Mouse (Mus musculus) lung, adult 2 months (tissue): ENCODE data around the gene Coa4. TPM values are rescaled to one million over a fixed set of nuclear protein-coding genes. Genes with fewer than 3 reads are reported as not detected.
A peak's percentile ranks its signal among the peaks of the same experiment; 100 is the strongest.
"Not testable (repeated sequence)": the region's sequence is repeated elsewhere in the genome, so short reads cannot be mapped to it uniquely, and the experiment has no call there.

Experiments
- DNase-seq: peaks from one replicate; pipeline ENCODE4 v3.0.0; 2022
- H3K4me1 ChIP-seq: fragments of 200-500 bp; 2 replicates; pipeline ENCODE4 v1.6.1; 2011; ENCODE audit warnings: low read length; ENCODE audit not compliant: control insufficient read depth, insufficient read depth
- H3K4me3 ChIP-seq: fragments of 200-500 bp; replicated peaks from 2 replicates; pipeline ENCODE3; 2011; ENCODE audit warnings: low read depth, mild to moderate bottlenecking, control low read depth, low read length; ENCODE audit errors: extremely low read depth
- CTCF ChIP-seq: fragments of 200-500 bp; IDR thresholded peaks from 2 replicates; pipeline ENCODE4 v1.5.1; 2011; ENCODE audit warnings: mild to moderate bottlenecking, low read length, control low read depth; ENCODE audit not compliant: insufficient read depth
- POLR2A ChIP-seq: fragments of 200-500 bp; IDR thresholded peaks from 2 replicates; pipeline ENCODE4 v1.6.1; 2011; ENCODE audit warnings: low read depth, mild to moderate bottlenecking, control low read depth, low read length, borderline replicate concordance; ENCODE audit errors: extremely low read depth
- WGBS: fragments of 180-500 bp; shearing (Covaris S2); methylation state at CpG from one replicate; pipeline ENCODE4 v1.1.7; 2018; 5-methylcytosine and 5-hydroxymethylcytosine counted together
- polyA plus RNA-seq: library from polyadenylated mRNA; depleted of rRNA; stranded (reverse); fragments of >200 nt; gene quantifications from 2 replicates; pipeline ENCODE4 v1.2.3, GENCODE M21; 2012

Gene Coa4
- polyA plus RNA-seq, 1 experiment: 9.0 TPM

DNA sequence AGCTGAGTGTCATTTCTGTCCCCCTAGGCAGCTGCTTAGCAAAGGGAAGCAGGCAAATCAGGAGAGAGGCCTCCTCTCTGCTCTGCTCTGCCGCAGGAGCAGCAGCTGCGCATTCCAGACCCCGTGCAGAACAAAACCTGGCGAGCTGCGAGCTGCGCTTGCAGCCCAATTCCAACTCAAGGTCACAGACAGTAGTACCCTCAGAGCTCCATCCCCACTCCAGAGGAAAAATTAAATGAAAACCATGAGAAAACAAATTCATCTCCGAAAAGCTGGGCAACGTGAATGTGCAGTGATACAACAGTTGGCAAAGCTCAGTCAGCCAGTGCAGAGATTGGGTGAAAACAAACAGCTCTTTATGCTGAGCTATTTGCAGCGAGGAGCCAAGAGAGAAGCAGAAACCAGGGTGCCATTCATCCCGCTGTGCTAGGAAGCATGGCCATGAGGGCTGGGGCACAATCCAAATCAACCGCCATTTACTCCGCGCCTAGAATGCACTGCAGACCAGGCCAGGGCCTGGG lies 18.6 kb downstream of the Coa4 start:
- H3K4me1 ChIP-seq: no peaks in the 10 kb centered on the region

GRCm38 (mm10) chr7:100557241-100557640 lies 20.4 kb downstream of the Coa4 start:
- 70% methylated on average over 5 of the region's 5 CpGs for WGBS
- no peak for DNase-seq
- H3K4me3 ChIP-seq: no peak overlapping the region
- TF ChIP-seq CTCF: no peak
- TF ChIP-seq POLR2A: no peak
- no peaks in the 10 kb centered on the region for H3K4me1 ChIP-seq

More for the DNA sequence above, 18.6 kb downstream of the Coa4 start:
- 62% methylated on average over 13 of the region's 13 CpGs for WGBS
- no peak overlapping the region for H3K4me3 ChIP-seq
- DNase-seq: no peak
- TF ChIP-seq CTCF (no peak), POLR2A (no peak)

DNA sequence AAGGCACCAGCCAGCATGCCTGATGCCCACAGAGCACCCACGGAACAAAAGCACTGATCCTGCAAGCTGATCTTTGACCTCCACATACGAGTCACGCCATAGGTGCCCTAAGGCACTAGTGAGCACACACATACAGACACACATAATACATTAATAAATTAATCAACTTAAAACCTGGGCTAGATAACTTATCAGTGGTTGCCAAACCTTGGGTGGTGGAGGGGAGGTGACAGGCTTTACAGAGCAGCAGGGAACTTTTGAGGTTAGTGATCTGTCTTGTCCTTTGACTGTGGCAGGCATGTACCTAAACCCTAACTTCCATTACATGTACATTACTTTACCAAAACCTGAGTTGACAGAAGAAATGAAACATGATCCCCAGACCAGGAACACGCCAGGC lies 22.5 kb downstream of the Coa4 start:
- 85% methylated on average over 4 of the region's 4 CpGs for WGBS
- TF ChIP-seq POLR2A (no peak), CTCF (no peak)

DNA sequence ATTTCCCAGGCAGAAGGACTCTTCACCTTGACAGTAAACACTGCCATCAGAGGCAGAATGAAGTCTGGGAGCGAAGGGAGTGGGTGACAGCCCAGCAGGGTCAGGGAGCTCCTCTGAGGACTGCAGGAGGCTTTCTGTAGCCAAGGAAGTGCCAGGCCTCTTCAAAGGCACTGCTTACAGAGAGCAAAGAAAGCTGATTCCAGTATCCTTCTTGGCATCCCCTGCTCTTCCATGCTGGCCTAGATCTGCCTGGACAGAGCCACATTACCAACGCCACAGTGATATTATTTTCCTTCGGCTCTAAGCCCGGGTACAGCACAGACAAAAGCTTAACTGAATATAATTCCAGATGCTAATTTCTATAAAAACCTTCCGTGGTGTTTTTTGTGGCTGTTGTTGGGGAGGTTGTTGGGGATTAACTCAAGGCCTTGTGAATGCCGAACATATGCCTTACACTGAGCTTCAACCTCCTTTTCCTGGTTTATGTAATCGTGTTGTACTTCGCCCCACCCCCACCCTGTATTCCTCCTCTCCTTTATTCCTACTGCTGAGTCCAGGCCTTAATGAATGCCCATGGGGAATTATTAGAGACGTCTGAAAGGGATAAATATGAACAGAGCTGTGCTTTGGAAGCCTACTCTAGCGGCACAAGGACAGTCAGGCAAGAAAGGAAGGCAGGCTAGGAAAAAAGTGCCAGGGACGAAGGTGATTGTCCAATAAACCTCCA lies 25.2 kb downstream of the Coa4 start:
- Histone ChIP-seq H3K4me3 (no peak overlapping the region), H3K4me1 (no peaks in the 10 kb centered on the region)
- no peak for TF ChIP-seq POLR2A
- TF ChIP-seq CTCF: no peak
- DNase-seq: peak; percentile 15
- WGBS: 74% methylated on average over 11 of the region's 11 CpGs

More for the DNA sequence above, 22.5 kb downstream of the Coa4 start:
- no peak for DNase-seq
- H3K4me3 ChIP-seq: no peak overlapping the region
- H3K4me1 ChIP-seq: no peaks in the 10 kb centered on the region

- not testable (repeated sequence) for DNase-seq, H3K4me3 ChIP-seq, H3K4me1 ChIP-seq
- 85% methylated on average over 5 of the region's 5 CpGs for WGBS
Measured at GRCm38 (mm10) chr7:100567238-100567637, 30.4 kb downstream of the Coa4 start.

- TF ChIP-seq CTCF (no peak), POLR2A (no peak)
- DNase-seq: no peak
- H3K4me1 ChIP-seq: no peaks in the 10 kb centered on the region
- H3K4me3 ChIP-seq: no peak overlapping the region
Measured at GRCm38 (mm10) chr7:100569907-100570306, 33.0 kb downstream of the Coa4 start.

GRCm38 (mm10) chr7:100570930-100571715 lies 34.3 kb downstream of the Coa4 start:
- WGBS: 78% methylated on average over 3 of the region's 3 CpGs
- no peak for DNase-seq
- TF ChIP-seq POLR2A: no peak
- no peak for TF ChIP-seq CTCF

DNA sequence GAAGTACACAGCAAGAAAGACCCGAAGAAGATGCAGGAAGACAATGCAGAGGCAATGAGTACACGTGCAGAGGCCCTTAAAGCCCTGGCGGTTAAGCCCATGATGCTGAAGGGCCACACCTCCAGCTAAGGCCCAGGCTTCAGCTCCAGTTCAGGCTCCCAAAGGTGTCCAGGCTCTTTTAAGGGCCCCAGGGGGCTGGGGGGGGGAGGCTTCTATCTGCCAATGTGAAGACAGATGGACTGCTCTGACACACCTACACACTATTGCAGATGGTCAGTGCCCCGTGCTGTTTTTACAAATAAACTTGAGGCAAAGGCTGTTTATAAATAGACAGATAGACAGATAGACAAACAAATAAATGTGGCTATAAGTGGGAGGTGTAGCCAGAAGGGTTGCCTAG lies 35.2 kb downstream of the Coa4 start:
- Histone ChIP-seq H3K4me3 (no peak overlapping the region), H3K4me1 (no peaks in the 10 kb centered on the region)
- no peak for DNase-seq
- no peak for TF ChIP-seq CTCF
- no peak for TF ChIP-seq POLR2A
- 74% methylated on average over 4 of the region's 4 CpGs for WGBS

More at GRCm38 (mm10) chr7:100570930-100571715, 34.3 kb downstream of the Coa4 start:
- no peaks in the 10 kb centered on the region for H3K4me1 ChIP-seq
- H3K4me3 ChIP-seq: no peak overlapping the region

DNA sequence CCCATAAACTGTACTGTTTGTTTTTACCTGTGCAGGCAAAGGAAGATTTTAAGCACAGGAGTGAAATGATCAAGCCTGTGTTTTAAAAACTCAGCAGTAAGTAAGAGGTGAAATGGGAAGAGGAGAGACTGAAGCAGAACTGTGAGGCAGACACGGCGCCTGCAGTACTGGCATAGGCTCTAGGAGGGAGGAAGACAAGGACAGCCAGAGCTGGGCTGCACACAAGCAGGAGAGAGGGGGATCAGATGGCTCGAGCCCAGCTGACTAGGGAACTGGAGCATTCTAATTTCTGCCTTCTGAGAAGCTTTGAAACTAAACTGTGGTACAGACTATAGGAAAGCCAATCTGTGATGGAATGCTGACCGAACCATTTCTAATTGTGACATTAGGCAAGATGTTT lies 35.8 kb downstream of the Coa4 start:
- Histone ChIP-seq H3K4me1 (no peaks in the 10 kb centered on the region), H3K4me3 (no peak overlapping the region)
- no peak for DNase-seq
- WGBS: 84% methylated on average over 4 of the region's 4 CpGs
- TF ChIP-seq CTCF: no peak
- TF ChIP-seq POLR2A: no peak

GRCm38 (mm10) chr7:100578794-100579193 lies 41.9 kb downstream of the Coa4 start:
- no peak for DNase-seq
- peaks cover 3% of the 10 kb centered on the region; the same call in 1 of the 2 replicates for H3K4me1 ChIP-seq
- no peak overlapping the region for H3K4me3 ChIP-seq
- WGBS: 63% methylated on average over 2 of the region's 2 CpGs
- TF ChIP-seq POLR2A (no peak), CTCF (no peak)
